12 mouse cellular contexts compared by ENCODE assay signal in genomic region chr5:144112574-144113438, GRCm38 (mm10). TPM values are rescaled to one million over a fixed set of nuclear protein-coding genes. Genes with fewer than 3 reads are reported as not detected.
DNase-seq lines count a peak whose midpoint lies in the region; ATAC-seq lines count a peak whose summit lies in the region.
"Had no signal": no experiment of that assay in that cellular context is flagged by ENCODE, and none has a peak within 500 bp of the region (broad histone marks: within the 10 kb centered on the region; RNA-seq: fewer than 3 reads in every experiment).

No protein-coding gene starts in this region.

- no peaks in the 10 kb centered on the region for H3K36me3 ChIP-seq in kidney, embryonic 15.5 days
- H3K36me3 ChIP-seq in neural tube, embryonic 14.5 days (ENCODE audit: control insufficient read depth, insufficient read depth, low read length) = no peaks in the 10 kb centered on the region
- H3K36me3 ChIP-seq: intestine, embryonic 15.5 days; liver, embryonic 13.5 days had no signal

- WGBS in kidney, embryonic 15.5 days = 70% methylated on average over 8 of the region's 11 CpGs
- 47% methylated on average over 10 of the region's 11 CpGs for WGBS in neural tube, embryonic 14.5 days

- no peak overlapping the region for H3K4me3 ChIP-seq in kidney, embryonic 15.5 days (replicated peaks)
- no peak overlapping the region for H3K4me3 ChIP-seq in neural tube, embryonic 14.5 days (ENCODE audit: low read depth, low read length)
- H3K4me3 ChIP-seq: intestine, embryonic 15.5 days; left cerebral cortex, adult 2 months; liver, embryonic 13.5 days had no signal

- no peak for ATAC-seq in cerebellum, adult (ENCODE audit: insufficient number of reproducible peaks, low FRiP score, low TSS enrichment)
- ATAC-seq in kidney, embryonic 15.5 days (replicated peaks; ENCODE audit: low FRiP score) = no peak; the same call in 1 of the 2 replicates
- ATAC-seq in neural tube, embryonic 14.5 days (ENCODE audit: low read depth) = no peak
- ATAC-seq: intestine, embryonic 15.5 days had no signal

- H3K27ac ChIP-seq in kidney, embryonic 15.5 days = no peak overlapping the region
- peak overlapping the region; percentile 22; the same call in 1 of the 2 replicates for H3K27ac ChIP-seq in neural tube, embryonic 14.5 days (ENCODE audit: low read depth, low read length)
- H3K27ac ChIP-seq: intestine, embryonic 15.5 days; left cerebral cortex, adult 2 months; liver, embryonic 13.5 days had no signal

- H3K4me2 ChIP-seq in kidney, embryonic 15.5 days = no peak overlapping the region
- H3K4me2 ChIP-seq in neural tube, embryonic 14.5 days (ENCODE audit: low read depth, low read length) = no peak overlapping the region
- H3K4me2 ChIP-seq: intestine, embryonic 15.5 days; liver, embryonic 13.5 days had no signal

- H3K4me1 ChIP-seq in kidney, embryonic 15.5 days = peaks cover 5% of the 10 kb centered on the region; the same call in 1 of the 2 replicates
- H3K4me1 ChIP-seq in neural tube, embryonic 14.5 days (ENCODE audit: control insufficient read depth, insufficient read depth, low read length) = no peaks in the 10 kb centered on the region
- H3K4me1 ChIP-seq: intestine, embryonic 15.5 days had no signal

- peak; percentile 29 for DNase-seq in cerebellum, adult 11 months
- peak; percentile 29 to 56 for DNase-seq in kidney, postnatal 36 days
- DNase-seq in cerebellum, adult 18-20 months = peak; percentile 60 to 63
- DNase-seq in c-Kit-positive CD71-positive TER-119-positive erythroid progenitor cells, embryonic 14.5 days (ENCODE audit: low spot score) = no peak
- DNase-seq in embryo, embryonic 11 days = no peak
- DNase-seq: liver, embryonic 13.5 days; thymus, postnatal 25 days had no signal

- H3K27me3 ChIP-seq in kidney, embryonic 15.5 days = no peaks in the 10 kb centered on the region
- H3K27me3 ChIP-seq in neural tube, embryonic 14.5 days (ENCODE audit: control insufficient read depth, insufficient read depth, low read length) = no peaks in the 10 kb centered on the region
- H3K27me3 ChIP-seq: intestine, embryonic 15.5 days; liver, embryonic 13.5 days had no signal

- H3K9ac ChIP-seq in kidney, embryonic 15.5 days = no peak overlapping the region
- H3K9ac ChIP-seq in neural tube, embryonic 14.5 days (replicated peaks; ENCODE audit: low read depth, low read length) = no peak overlapping the region
- H3K9ac ChIP-seq: intestine, embryonic 15.5 days; liver, embryonic 13.5 days had no signal

- H3K9me3 ChIP-seq in kidney, embryonic 15.5 days (replicated peaks) = no peaks in the 10 kb centered on the region
- no peaks in the 10 kb centered on the region for H3K9me3 ChIP-seq in neural tube, embryonic 14.5 days (ENCODE audit: control insufficient read depth, low read length)
- H3K9me3 ChIP-seq: intestine, embryonic 15.5 days; liver, embryonic 13.5 days had no signal

RNA-seq across cellular contexts. Expression of gene Lmtk2, which starts 12.6 kb away (rescaled TPM):
- 5.4 and 5.8 TPM in 2 replicates for polyA plus RNA-seq in kidney, embryonic 15.5 days (2015; fragmentation: Nextera tagmentation; extraction: Ambion mirVana)
- 10.8 and 11.1 TPM in 2 replicates for polyA plus RNA-seq in neural tube, embryonic 14.5 days (2014; fragmentation: Nextera tagmentation; extraction: Ambion mirVana)

Comparison
In these comparisons a context has a peak if more than half of its experiments do, and no peak if none do; other contexts are left out.
1. DNase-seq: peak in cerebellum, adult 11 months (single experiment), kidney, postnatal 36 days (2 of 2) and cerebellum, adult 18-20 months (2 of 2); none in c-Kit-positive CD71-positive TER-119-positive erythroid progenitor cells, embryonic 14.5 days (single experiment) and embryo, embryonic 11 days (single experiment).